Mouse (Mus musculus) midbrain, embryonic 14.5 days (tissue): Measurements from ENCODE around the gene Gm20388. TPM values are rescaled to one million over a fixed set of nuclear protein-coding genes. Genes with fewer than 3 reads are reported as not detected.

Experiments
- ATAC-seq: fragments of 200-750 bp; cut with Nextera tagmentation; 2 replicates; pipeline ENCODE4 v1.8.0; 2017; ENCODE audit warnings: moderate number of reproducible peaks, moderate library complexity; ENCODE audit not compliant: low FRiP score, low TSS enrichment
- DNase-seq: peaks from one replicate; pipeline ENCODE4 v3.0.0-alpha.2; 2015
- H3K27ac ChIP-seq: fragments of 300-500 bp; sonication (generic); replicated peaks from 2 replicates; pipeline ENCODE4 v1.5.1; 2014; ENCODE audit warnings: mild to moderate bottlenecking, low read depth, low read length, moderate library complexity
- H3K27me3 ChIP-seq: fragments of 300-500 bp; sonication (generic); 2 replicates; pipeline ENCODE4 v1.6.1; 2014; ENCODE audit warnings: low read length, control low read depth, mixed read lengths; ENCODE audit not compliant: control insufficient read depth, insufficient read depth
- H3K36me3 ChIP-seq: fragments of 300-500 bp; sonication (generic); 2 replicates; pipeline ENCODE4 v1.6.1; 2014; ENCODE audit warnings: low read length, control low read depth; ENCODE audit not compliant: control insufficient read depth, insufficient read depth
- H3K4me1 ChIP-seq: fragments of 300-500 bp; sonication (generic); 2 replicates; pipeline ENCODE4 v1.6.1; 2014; ENCODE audit warnings: mild to moderate bottlenecking, antibody characterized with exemption, low read length, control low read depth; ENCODE audit not compliant: control insufficient read depth, insufficient read depth
- H3K4me2 ChIP-seq: fragments of 300-500 bp; sonication (generic); 2 replicates; pipeline ENCODE4 v1.6.1; 2014; ENCODE audit warnings: mild to moderate bottlenecking, low read length, moderate library complexity
- H3K4me3 ChIP-seq: fragments of 300-500 bp; sonication (generic); replicated peaks from 2 replicates; pipeline ENCODE4 v1.5.1; 2014; ENCODE audit warnings: low read depth, low read length
- H3K9ac ChIP-seq: fragments of 300-500 bp; sonication (generic); replicated peaks from 2 replicates; pipeline ENCODE4 v1.6.1; 2014; ENCODE audit warnings: mild to moderate bottlenecking, low read length, moderate library complexity
- H3K9me3 ChIP-seq: fragments of 300-500 bp; sonication (generic); 2 replicates; pipeline ENCODE4 v1.6.1; 2016; ENCODE audit warnings: low read length, control low read depth, mixed read lengths; ENCODE audit not compliant: control insufficient read depth
- WGBS: fragments of 180-500 bp; shearing (Covaris S2); extraction: QIAGEN DNeasy Blood & Tissue Kit; methylation state at CpG from one replicate; pipeline ENCODE4 v1.1.7; 2014; 5-methylcytosine and 5-hydroxymethylcytosine counted together
- polyA plus RNA-seq: library from polyadenylated mRNA; unstranded; fragments of >200 nt; fragmentation: Nextera tagmentation; extraction: Ambion mirVana; gene quantifications from 2 replicates; pipeline ENCODE4 v1.2.1, GENCODE M21; 2014

Gm20388 gene
- polyA plus RNA-seq, 1 experiment from 2014 or later = 4.1 TPM

DNA sequence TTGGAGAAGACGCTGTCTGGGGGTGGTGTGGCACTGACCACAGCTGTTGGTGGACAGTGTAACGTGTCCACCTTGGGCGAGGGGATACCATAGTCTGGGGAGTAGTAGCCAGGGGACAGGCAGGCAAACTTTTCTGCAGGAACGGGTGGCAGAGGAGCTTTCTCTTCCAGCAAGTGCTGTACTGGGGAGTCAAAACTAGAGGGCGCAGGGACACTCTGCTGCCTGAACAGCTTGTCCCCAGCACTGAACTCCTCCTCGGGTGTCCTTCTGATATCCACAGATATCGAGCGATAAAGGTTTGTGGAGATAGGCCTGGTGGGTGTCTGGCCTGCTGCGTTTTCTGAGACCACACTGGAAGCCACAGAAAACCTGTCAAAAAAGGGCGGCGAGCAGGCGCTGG is 2980.8 kb downstream of the Gm20388 start:
- Histone ChIP-seq H3K27me3 (no peaks in the 10 kb centered on the region), H3K9ac (no peak overlapping the region), H3K9me3 (no peaks in the 10 kb centered on the region), H3K4me2 (no peak overlapping the region), H3K4me1 (no peaks in the 10 kb centered on the region), H3K36me3 (peaks cover 96% of the 10 kb centered on the region), H3K4me3 (no peak overlapping the region), H3K27ac (no peak overlapping the region)
- WGBS = 89% methylated on average over 12 of the region's 12 CpGs
- no peak for DNase-seq
- ATAC-seq = no peak

DNA sequence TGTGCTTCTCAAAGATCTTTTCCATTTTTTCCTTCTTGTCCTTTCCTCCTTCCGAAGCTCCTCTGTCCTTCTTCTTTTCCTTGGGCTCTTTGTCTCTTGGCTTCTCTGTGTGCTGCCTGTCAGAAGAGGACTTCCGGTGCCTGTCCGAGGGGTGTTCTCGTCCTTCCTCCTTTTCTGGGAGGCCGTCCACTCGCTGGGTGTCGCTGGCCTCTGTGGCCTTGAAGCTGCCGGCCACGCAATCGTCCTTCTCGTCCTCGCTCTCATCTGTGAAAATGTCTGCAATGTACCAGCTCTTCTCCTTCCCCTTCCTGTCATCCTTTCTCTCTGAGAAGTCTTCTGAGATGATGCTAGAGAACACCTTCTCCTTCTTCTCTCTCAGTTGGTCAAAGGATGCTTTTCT is 2982.8 kb downstream of the Gm20388 start:
- H3K9me3 ChIP-seq = no peaks in the 10 kb centered on the region
- H3K4me1 ChIP-seq = no peaks in the 10 kb centered on the region
- 93% methylated on average over 12 of the region's 12 CpGs for WGBS
- no peaks in the 10 kb centered on the region for H3K27me3 ChIP-seq
- no peak for ATAC-seq
- no peak for DNase-seq
- peaks cover 96% of the 10 kb centered on the region for H3K36me3 ChIP-seq
- H3K27ac ChIP-seq = no peak overlapping the region
- no peak overlapping the region for H3K9ac ChIP-seq
- no peak overlapping the region for H3K4me3 ChIP-seq
- H3K4me2 ChIP-seq = no peak overlapping the region

DNA sequence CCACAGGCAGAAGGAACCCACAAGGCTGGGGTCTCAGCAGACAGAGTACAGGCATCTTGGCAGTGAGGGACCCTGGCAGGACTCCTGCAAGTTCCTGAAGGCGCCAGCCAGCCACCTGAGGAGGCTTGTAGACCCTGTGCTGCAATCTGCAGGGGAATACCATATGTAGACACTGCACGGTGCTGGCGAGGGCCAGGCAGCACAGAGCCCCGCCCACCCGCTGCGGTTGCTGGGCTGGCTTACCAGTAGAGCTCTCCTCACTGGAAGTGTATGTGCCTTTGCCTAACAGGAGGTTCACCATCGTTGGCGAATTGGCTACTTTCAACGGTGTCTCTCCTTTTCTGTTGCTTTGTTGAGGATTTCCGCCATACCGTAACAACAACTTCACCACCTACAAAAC is 2985.7 kb downstream of the Gm20388 start:
- 90% methylated on average over 11 of the region's 11 CpGs for WGBS
- no peak overlapping the region for H3K4me2 ChIP-seq
- H3K9ac ChIP-seq = 0 out of 2 replicates have a peak overlapping the region, but pooled peaks have one; percentile 3
- no peak overlapping the region for H3K27ac ChIP-seq
- H3K4me3 ChIP-seq = no peak overlapping the region
- ATAC-seq (no peak), DNase-seq (no peak)
- no peaks in the 10 kb centered on the region for H3K9me3 ChIP-seq
- no peaks in the 10 kb centered on the region for H3K27me3 ChIP-seq
- H3K4me1 ChIP-seq = no peaks in the 10 kb centered on the region
- peaks cover 84% of the 10 kb centered on the region for H3K36me3 ChIP-seq

DNA sequence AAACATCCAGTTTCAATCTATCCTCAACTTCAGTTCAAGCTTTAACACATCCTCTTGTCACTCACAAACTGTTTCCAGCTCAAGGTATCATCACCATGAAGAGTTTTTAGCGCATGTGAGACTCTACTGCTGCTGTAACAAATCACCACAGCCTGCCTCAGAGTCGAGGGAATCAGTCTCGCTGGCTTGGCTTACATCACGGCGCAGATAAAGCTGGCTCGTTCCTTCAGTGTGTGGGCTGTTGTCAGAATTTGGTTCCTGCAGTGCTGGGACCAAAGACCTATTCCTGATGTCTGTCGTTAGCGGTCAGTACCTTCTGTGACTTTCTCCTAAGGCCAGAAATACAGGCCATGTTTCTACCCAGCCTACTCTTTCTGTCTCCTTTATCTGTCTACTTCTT is 2986.6 kb downstream of the Gm20388 start:
- Histone ChIP-seq H3K36me3 (peaks cover 75% of the 10 kb centered on the region), H3K27ac (no peak overlapping the region), H3K27me3 (no peaks in the 10 kb centered on the region), H3K4me1 (no peaks in the 10 kb centered on the region), H3K4me2 (no peak overlapping the region), H3K9me3 (no peaks in the 10 kb centered on the region), H3K9ac (no peak overlapping the region), H3K4me3 (no peak overlapping the region)
- 96% methylated on average over 8 of the region's 8 CpGs for WGBS
- ATAC-seq = no peak
- no peak for DNase-seq

DNA sequence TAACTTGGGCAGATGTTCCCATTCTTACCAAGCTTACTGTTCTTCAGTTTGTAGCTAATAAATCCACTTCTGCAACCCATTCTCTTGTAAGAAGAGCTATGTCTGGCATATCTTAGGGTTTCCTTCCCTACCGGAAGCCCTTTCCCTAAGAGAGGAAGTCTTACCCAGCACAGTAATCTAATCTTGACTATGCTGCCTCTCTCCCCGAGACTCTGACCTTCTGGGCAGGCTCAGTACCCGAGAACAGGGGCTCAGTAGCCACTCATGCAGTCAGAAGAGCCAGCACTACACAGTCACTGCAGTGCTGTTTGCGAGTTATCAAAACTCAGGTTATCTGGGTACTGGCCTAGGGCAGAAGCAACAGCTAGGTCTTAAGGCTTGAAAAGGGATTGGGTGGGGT is 2987.4 kb downstream of the Gm20388 start:
- Histone ChIP-seq H3K4me2 (no peak overlapping the region), H3K9ac (no peak overlapping the region), H3K27me3 (no peaks in the 10 kb centered on the region), H3K36me3 (peaks cover 67% of the 10 kb centered on the region), H3K9me3 (no peaks in the 10 kb centered on the region), H3K27ac (no peak overlapping the region), H3K4me3 (no peak overlapping the region), H3K4me1 (no peaks in the 10 kb centered on the region)
- no peak for DNase-seq
- WGBS = 88% methylated on average over 4 of the region's 4 CpGs
- no peak for ATAC-seq

DNA sequence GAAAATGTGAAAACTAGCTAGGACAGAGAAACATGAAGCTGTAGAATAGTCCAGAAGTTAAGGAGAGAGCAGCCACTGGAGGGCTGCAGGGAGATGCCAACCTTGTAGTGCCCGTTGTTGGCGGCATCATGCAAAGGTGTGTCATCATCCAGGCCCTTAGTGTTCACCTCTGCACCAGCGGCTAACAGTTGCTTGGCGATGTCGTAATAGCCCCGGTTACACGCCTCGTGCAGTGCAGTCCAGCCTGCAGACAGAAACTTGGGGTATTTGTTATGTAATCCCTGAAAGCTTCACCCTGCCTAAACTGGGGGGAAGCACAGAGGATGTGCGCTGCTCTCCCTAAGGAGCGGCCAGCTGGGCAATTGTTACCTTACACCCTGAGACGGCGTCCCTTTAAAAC is 2987.8 kb downstream of the Gm20388 start:
- Histone ChIP-seq H3K4me3 (no peak overlapping the region), H3K9me3 (no peaks in the 10 kb centered on the region), H3K4me2 (no peak overlapping the region), H3K27ac (no peak overlapping the region), H3K36me3 (peaks cover 62% of the 10 kb centered on the region), H3K9ac (no peak overlapping the region), H3K27me3 (no peaks in the 10 kb centered on the region), H3K4me1 (no peaks in the 10 kb centered on the region)
- no peak for ATAC-seq
- WGBS = 97% methylated on average over 12 of the region's 12 CpGs
- no peak for DNase-seq

DNA sequence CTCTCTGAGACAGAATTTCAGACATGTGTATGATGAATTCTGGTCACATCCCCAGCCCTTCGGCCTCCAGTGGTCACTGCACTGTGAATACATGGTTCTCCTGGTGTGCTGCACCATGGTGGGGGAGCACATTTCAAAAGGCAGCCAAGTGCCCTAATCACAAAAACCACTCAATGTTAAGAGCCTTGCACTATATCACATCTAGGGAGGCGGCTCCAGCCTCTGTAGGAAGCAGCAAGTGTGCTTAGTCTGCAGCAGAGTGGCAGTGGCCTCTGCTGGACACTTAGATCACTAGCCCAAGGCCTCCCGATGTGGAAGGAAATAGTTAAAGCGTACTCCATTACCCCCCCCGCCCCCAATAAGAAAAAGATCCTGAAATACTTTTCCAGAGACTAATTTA is 2988.4 kb downstream of the Gm20388 start:
- Histone ChIP-seq H3K4me1 (no peaks in the 10 kb centered on the region), H3K4me2 (no peak overlapping the region), H3K36me3 (peaks cover 58% of the 10 kb centered on the region), H3K27ac (no peak overlapping the region), H3K27me3 (no peaks in the 10 kb centered on the region), H3K4me3 (no peak overlapping the region), H3K9ac (no peak overlapping the region), H3K9me3 (no peaks in the 10 kb centered on the region)
- 74% methylated on average over 5 of the region's 5 CpGs for WGBS
- ATAC-seq (no peak), DNase-seq (no peak)

DNA sequence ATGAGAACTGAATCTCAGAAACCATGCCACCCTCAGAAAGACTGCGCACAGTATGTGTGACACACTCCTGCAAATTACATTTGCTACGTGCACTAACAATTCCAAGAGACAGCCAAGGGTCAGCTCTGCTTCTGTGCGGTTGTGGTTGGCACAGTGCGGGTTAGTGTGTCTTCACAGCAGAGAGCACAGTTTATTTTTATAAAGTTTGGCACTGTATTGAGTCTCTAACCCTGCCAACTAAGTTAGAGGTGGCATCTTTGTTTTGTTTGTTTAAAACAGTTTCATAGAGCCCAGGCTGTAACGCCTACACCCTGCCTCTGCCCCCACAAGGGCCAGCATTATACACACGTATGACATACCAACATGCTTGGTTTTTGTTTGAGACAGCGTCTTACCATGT is 2990.8 kb downstream of the Gm20388 start:
- DNase-seq (no peak), ATAC-seq (no peak)
- H3K27ac ChIP-seq = no peak overlapping the region
- no peak overlapping the region for H3K4me2 ChIP-seq
- 93% methylated on average over 7 of the region's 7 CpGs for WGBS
- H3K4me3 ChIP-seq = no peak overlapping the region
- H3K9me3 ChIP-seq = no peaks in the 10 kb centered on the region
- no peaks in the 10 kb centered on the region for H3K27me3 ChIP-seq
- H3K36me3 ChIP-seq = peaks cover 35% of the 10 kb centered on the region
- H3K9ac ChIP-seq = no peak overlapping the region
- H3K4me1 ChIP-seq = no peaks in the 10 kb centered on the region

DNA sequence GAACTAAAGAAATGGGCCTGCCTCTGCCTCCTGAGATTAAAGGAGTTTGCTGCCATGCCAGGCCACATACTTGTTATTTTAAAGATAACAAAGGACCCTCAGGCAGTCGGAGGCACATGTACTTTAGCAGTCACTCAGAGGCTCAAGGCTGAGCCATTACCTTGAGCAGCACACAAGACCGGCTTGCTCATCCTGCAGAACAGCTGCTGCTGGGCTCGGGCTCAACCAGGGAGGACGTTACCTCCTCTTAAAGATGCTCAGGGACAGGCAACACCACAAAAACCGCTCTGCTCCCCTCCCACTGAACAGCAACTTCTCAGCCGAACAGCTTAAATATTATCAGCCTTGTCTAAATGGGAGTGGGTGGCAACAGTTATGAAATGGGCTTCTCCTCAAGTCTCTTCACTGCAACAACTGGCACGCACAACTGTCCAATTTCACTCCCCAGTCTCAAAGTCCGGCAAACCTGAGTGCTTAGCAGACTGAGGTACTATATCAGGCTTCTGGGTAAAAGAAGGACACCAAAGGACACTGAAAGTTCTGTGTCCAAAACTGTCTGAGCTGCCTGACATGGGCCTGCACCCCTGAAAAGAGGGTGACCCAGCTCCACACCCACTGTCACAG is 2991.4 kb downstream of the Gm20388 start:
- WGBS = 87% methylated on average over 8 of the region's 8 CpGs
- Histone ChIP-seq H3K4me2 (no peak overlapping the region), H3K4me3 (no peak overlapping the region), H3K9ac (no peak overlapping the region), H3K27me3 (no peaks in the 10 kb centered on the region), H3K4me1 (no peaks in the 10 kb centered on the region), H3K36me3 (peaks cover 29% of the 10 kb centered on the region), H3K9me3 (no peaks in the 10 kb centered on the region), H3K27ac (no peak overlapping the region)
- no peak for DNase-seq
- ATAC-seq = no peak
